In genomic region chr2:65285380-65285779, GRCm38 (mm10) we compare ENCODE assay signal across 10 mouse cellular contexts. TPM values are rescaled to one million over a fixed set of nuclear protein-coding genes. Genes with fewer than 3 reads are reported as not detected.
DNase-seq lines count a peak whose midpoint lies in the region; ATAC-seq lines count a peak whose summit lies in the region.
"Had no signal": no experiment of that assay in that cellular context is flagged by ENCODE, and none has a peak within 500 bp of the region (broad histone marks: within the 10 kb centered on the region; RNA-seq: fewer than 3 reads in every experiment).

No protein-coding gene starts in this region.

- no peak for DNase-seq in embryonic facial prominence, embryonic 10.5 days (ENCODE audit: low spot score)
- peak; percentile 8 to 42 for DNase-seq in left cerebral cortex, postnatal 14 days (ENCODE audit: low spot score in 2 of 2)
- no peak for DNase-seq in left cerebral cortex, adult 18-20 months (ENCODE audit: low spot score in 2 of 2)
- DNase-seq in adrenal gland, adult (ENCODE audit: inconsistent age in 2 of 2, low spot score in 1 of 2) = peak; percentile 82 to 92
- peak; percentile 21 for DNase-seq in left cerebral cortex, postnatal 4 days
- DNase-seq in thymus, postnatal 25 days = no peak

- ATAC-seq in embryonic facial prominence, embryonic 13.5 days (ENCODE audit: insufficient number of reproducible peaks, insufficient read depth, low FRiP score, low TSS enrichment, low read depth) = no peak
- no peak for ATAC-seq in CD4-positive, CD25-positive, alpha-beta regulatory T cell, adult 4 months

- no peak overlapping the region for H3K4me2 ChIP-seq in embryonic facial prominence, embryonic 13.5 days
- H3K4me2 ChIP-seq: lung, embryonic 15.5 days had no signal

- H3K27me3 ChIP-seq in embryonic facial prominence, embryonic 13.5 days = no peaks in the 10 kb centered on the region
- H3K27me3 ChIP-seq in embryonic facial prominence, embryonic 10.5 days (replicated peaks; ENCODE audit: low read depth, poor library complexity, severe bottlenecking) = no peaks in the 10 kb centered on the region
- H3K27me3 ChIP-seq: lung, embryonic 15.5 days had no signal

- no peaks in the 10 kb centered on the region for H3K36me3 ChIP-seq in embryonic facial prominence, embryonic 13.5 days
- no peaks in the 10 kb centered on the region for H3K36me3 ChIP-seq in embryonic facial prominence, embryonic 10.5 days (replicated peaks)
- H3K36me3 ChIP-seq: lung, embryonic 15.5 days had no signal

- H3K9me3 ChIP-seq in embryonic facial prominence, embryonic 13.5 days = no peaks in the 10 kb centered on the region
- H3K9me3 ChIP-seq in embryonic facial prominence, embryonic 10.5 days = no peaks in the 10 kb centered on the region
- H3K9me3 ChIP-seq: lung, embryonic 15.5 days had no signal

- H3K27ac ChIP-seq in embryonic facial prominence, embryonic 13.5 days = 0 out of 2 replicates have a peak overlapping the region, but pooled peaks have one; percentile 23
- no peak overlapping the region for H3K27ac ChIP-seq in embryonic facial prominence, embryonic 10.5 days (replicated peaks)
- H3K27ac ChIP-seq: heart, adult 2 months; lung, embryonic 15.5 days had no signal

- intact Hi-C loops in left cerebral cortex, postnatal 14 days (cut with DNase I) = no loop called here
- intact Hi-C loops in left cerebral cortex, postnatal 4 days (cut with DNase I) = no loop called here

- H3K4me1 ChIP-seq in embryonic facial prominence, embryonic 13.5 days = 0 out of 2 replicates have a peak, but pooled peaks cover 5% of the 10 kb centered on the region
- peaks cover 4% of the 10 kb centered on the region for H3K4me1 ChIP-seq in embryonic facial prominence, embryonic 10.5 days
- H3K4me1 ChIP-seq: lung, embryonic 15.5 days had no signal

- 44% methylated on average over 3 of the region's 3 CpGs for WGBS in embryonic facial prominence, embryonic 13.5 days
- 42% methylated on average over 3 of the region's 3 CpGs for WGBS in embryonic facial prominence, embryonic 10.5 days

- H3K9ac ChIP-seq in embryonic facial prominence, embryonic 13.5 days = no peak overlapping the region
- H3K9ac ChIP-seq: lung, embryonic 15.5 days had no signal

- no peak overlapping the region for H3K4me3 ChIP-seq in embryonic facial prominence, embryonic 13.5 days
- no peak overlapping the region for H3K4me3 ChIP-seq in embryonic facial prominence, embryonic 10.5 days
- H3K4me3 ChIP-seq: heart, adult 2 months; lung, embryonic 15.5 days had no signal

RNA-seq across cellular contexts. Expression of gene Cobll1, which starts 46.2 kb away (rescaled TPM):
- 3.0 and 3.3 TPM in 2 replicates for polyA plus RNA-seq in embryonic facial prominence, embryonic 13.5 days (2015; fragmentation: Nextera tagmentation; extraction: Ambion mirVana)
- polyA plus RNA-seq in embryonic facial prominence, embryonic 10.5 days (2016; fragmentation: Nextera tagmentation; extraction: Ambion mirVana) = 4.0 and 4.1 TPM in 2 replicates
- total RNA-seq in left cerebral cortex, postnatal 14 days (2021) = 1 to 10 TPM; 9.1 to 9.8 TPM
- 1 to 10 TPM; 6.3 to 7.3 TPM for total RNA-seq in left cerebral cortex, adult 18-20 months (2021)
- total RNA-seq in left cerebral cortex, postnatal 4 days (2021) = 1 to 10 TPM; 7.2 to 9.3 TPM
- 1 to 10 TPM; 2.7 to 4.6 TPM for polyA plus RNA-seq in CD4-positive, CD25-positive, alpha-beta regulatory T cell, adult 4 months (2017; shearing (Covaris generic))

Comparison
In these comparisons a context has a peak if more than half of its experiments do, and no peak if none do; other contexts are left out.
1. DNase-seq: peak in left cerebral cortex, postnatal 14 days (2 of 2), adrenal gland, adult (2 of 2) and left cerebral cortex, postnatal 4 days (single experiment); none in embryonic facial prominence, embryonic 10.5 days (single experiment), left cerebral cortex, adult 18-20 months (0 of 2) and thymus, postnatal 25 days (single experiment).